Mouse (Mus musculus) kidney, adult 2 months (tissue): ENCODE measurements around the gene Kiz.

Experiments used
- CTCF ChIP-seq: fragments of 200-500 bp; conservative IDR thresholded peaks from 2 replicates; pipeline ENCODE4 v1.5.1; 2011; ENCODE audit warnings: low read depth, mild to moderate bottlenecking, control low read depth, low read length, moderate library complexity, mixed read lengths; ENCODE audit not compliant: insufficient read depth, insufficient read length
- POLR2A ChIP-seq: fragments of 200-500 bp; IDR thresholded peaks from one replicate; pipeline ENCODE4 v1.6.1; 2011; ENCODE audit warnings: low read depth, low read length, control low read depth

GRCm38 (mm10) chr2:146920375-146921160 is 64.9 kb downstream of the Kiz start:
- TF ChIP-seq POLR2A (no peak), CTCF (no peak)
